Mouse (Mus musculus): ENCODE measurements around the gene Arhgef38.

Gene Arhgef38

GRCm38 (mm10) chr3:133091664-133092273 lies 143.0 kb downstream of the Arhgef38 start, which contains the start of the genes Ints12 and Gstcd:
Gene Ints12 (plus strand): TSS chr3:133091840.
Gene Gstcd (minus strand): TSS chr3:133092033.
- peak; percentile 94 for DNase-seq (ENCODE audit: low spot score)

GRCm38 (mm10) chr3:133091121-133091663 lies 143.6 kb downstream of the Arhgef38 start:
- DNase-seq (ENCODE audit: low spot score) = no peak

GRCm38 (mm10) chr3:133090247-133091120 lies 144.3 kb downstream of the Arhgef38 start:
- DNase-seq (ENCODE audit: low spot score) = no peak

GRCm38 (mm10) chr3:133085858-133086257 lies 148.9 kb downstream of the Arhgef38 start:
- DNase-seq (ENCODE audit: low spot score) = no peak

GRCm38 (mm10) chr3:133082736-133083135 lies 152.0 kb downstream of the Arhgef38 start:
- no peak for DNase-seq (ENCODE audit: low spot score)

- DNase-seq (ENCODE audit: low spot score) = no peak
Measured at GRCm38 (mm10) chr3:133075560-133075959, 159.2 kb downstream of the Arhgef38 start.

All from testis, postnatal 14 days (tissue).